Mouse (Mus musculus): ENCODE data around the gene Arid3c.

The Arid3c gene

DNA sequence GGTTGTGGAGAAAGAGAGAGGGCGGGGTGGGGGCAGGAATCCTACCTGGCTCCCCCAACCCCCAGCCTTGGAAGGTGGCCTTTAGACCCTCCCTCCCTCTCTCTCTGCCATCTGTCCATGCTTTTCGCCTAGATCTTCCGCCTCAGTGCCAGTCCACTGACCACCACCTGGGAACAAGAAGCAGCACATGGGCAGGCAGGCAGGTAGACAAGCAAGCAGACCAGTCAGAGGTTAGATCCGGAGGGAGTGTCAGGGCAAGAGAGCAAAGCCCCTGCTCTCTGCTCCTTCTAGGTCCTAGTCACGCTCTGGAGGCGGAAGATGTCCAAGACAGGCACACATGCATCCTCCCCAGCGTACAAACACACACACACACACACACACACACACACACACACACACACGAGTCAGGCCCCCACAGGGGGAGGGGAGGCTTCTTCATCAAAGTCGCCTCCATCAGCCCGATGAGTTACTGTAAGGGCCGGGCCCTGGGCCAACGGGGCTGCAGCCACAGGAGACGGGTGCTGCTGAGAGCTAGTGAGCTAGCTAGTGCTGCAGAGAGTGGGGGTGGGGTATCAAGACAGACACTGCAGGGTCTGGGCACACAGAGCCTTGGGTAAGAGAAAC, 53.8 kb downstream of the Arid3c start:
- DNase-seq (ENCODE audit: low read depth), result no peak

DNA sequence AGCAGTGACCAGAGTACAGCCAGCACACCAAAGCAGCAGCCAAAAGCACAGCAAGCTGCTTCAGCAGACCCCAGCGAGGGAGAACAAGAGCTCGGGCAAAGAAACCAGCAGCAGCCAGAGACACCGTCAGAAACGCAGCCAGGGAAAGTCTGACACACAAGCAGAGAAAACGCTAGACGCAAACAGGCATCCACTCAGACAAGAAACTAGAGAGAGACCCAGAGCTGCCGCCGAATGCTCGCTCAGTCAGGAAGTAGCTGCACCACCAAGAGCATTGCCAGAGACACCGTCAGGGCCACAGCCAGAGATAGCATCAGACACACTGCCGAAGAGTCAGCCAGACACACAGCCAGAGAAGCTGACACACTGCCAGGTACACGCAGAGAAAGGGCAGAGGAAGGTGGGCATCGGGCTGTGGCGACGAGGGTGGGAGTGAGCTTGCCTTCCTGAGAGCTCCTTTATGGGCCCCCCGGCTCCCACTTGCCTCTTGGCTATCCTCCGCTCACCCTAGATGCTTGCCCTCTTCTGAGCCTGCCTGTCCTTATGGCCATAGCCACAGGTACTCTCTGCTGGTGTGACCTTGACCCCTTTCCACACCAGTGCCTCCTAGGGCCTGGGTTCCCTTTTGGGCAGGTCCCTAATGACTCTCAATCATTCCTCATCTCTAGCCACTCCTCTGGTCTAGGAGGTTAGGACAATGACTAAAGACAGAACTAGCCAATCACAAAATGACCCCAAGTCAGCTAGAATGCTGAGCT, 54.5 kb downstream of the Arid3c start:
- DNase-seq (ENCODE audit: low read depth), result no peak

Measured in fibroblast of lung, adult 2 months (primary cell).